Mouse (Mus musculus): ENCODE measurements around the gene Itih3. TPM values are rescaled to one million over a fixed set of nuclear protein-coding genes. Genes with fewer than 3 reads are reported as not detected.

Gene Itih3
- total RNA-seq, 2 experiments from 2014 or later = 19.5 to 24.1 TPM

DNA sequence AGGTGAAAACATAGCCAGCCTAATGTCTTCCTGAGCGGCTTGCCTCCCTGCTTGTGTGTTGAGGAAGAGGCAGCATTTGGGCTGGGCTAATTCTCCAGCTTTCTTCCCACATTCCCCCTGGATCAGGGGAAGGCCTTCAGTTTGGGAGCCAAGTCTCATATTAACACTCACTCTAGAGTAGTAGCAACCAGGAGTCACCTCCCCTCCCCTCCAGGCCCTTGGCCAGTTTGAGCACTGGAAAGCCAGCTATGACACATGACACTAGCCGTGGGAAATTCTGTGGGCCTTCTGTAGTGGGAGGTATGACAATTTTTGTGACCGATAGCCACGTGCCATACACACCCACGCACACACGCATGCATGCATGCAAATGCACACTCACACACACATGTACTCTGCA is 17.6 kb downstream of the Itih3 start:
- intact Hi-C loops (cut with DNase I) = no loop called here
- no peak for DNase-seq (ENCODE audit: low spot score in 2 of 2)

GRCm38 (mm10) chr14:30904307-30904706 is 19.3 kb downstream of the Itih3 start:
- DNase-seq (ENCODE audit: low spot score in 2 of 2) = no peak
- intact Hi-C loops (cut with DNase I) = no loop called here

GRCm38 (mm10) chr14:30903036-30903435 is 20.5 kb downstream of the Itih3 start:
- DNase-seq (ENCODE audit: low spot score in 2 of 2) = no peak
- intact Hi-C loops (cut with DNase I) = no loop called here

- intact Hi-C loops (cut with DNase I) = no loop called here
- DNase-seq (ENCODE audit: low spot score in 2 of 2) = no peak
These were observed 20.9 kb downstream of the Itih3 start for GRCm38 (mm10) chr14:30902628-30903027.

DNA sequence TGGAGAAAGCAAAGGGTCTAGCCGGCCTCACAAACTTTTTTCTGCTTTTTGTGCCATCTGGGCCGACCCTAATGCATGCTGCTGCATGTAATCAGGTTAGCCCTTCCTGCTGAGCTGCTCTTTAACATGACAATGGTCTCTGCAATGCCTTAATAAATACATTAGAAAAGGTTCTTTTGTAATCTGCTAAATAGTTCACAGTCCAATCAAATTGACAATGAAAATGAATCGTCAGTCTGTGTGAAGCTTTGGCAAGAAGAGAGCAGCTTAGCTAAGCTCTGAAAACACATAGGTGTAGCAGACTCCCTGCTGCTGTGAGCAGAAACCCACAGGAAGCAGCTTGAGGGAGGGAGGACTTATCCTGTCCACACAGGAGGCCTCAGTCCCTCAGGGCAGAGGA is 23.6 kb downstream of the Itih3 start:
- intact Hi-C loops (cut with DNase I) = no loop called here
- no peak for DNase-seq (ENCODE audit: low spot score in 2 of 2)

GRCm38 (mm10) chr14:30888271-30888732 is 35.3 kb downstream of the Itih3 start:
- intact Hi-C loops (cut with DNase I) = no loop called here
- no peak for DNase-seq (ENCODE audit: low spot score in 2 of 2)

GRCm38 (mm10) chr14:30886204-30886603 is 37.4 kb downstream of the Itih3 start, which contains the start of gene Itih4:
Itih4 (plus strand) TSS chr14:30886476.
- intact Hi-C loops (cut with DNase I) = no loop called here
- no peak for DNase-seq (ENCODE audit: low spot score in 2 of 2)

DNA sequence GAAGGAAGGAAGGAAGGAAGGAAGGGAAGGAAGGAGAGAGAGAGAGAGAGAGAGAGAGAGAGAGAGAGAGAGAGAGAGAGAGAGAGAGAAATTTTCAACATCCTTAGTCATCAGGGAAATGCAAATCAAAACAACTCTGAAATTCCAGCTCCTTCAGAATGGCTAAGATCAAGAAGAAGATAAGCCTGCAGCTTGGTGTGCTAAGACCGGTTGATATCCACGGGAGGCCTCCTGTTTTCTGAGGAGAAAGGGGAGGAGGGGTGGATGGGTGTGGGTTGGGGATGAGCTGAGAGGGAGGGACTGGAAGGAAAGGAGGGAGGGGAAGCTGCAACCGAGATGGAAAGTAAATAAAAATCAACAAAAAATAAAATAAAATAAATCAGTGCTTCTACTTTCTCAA is 38.3 kb downstream of the Itih3 start:
- intact Hi-C loops (cut with DNase I) = no loop called here
- no peak for DNase-seq (ENCODE audit: low spot score in 2 of 2)

- no peak for DNase-seq (ENCODE audit: low spot score in 2 of 2)
- intact Hi-C loops (cut with DNase I) = loop anchor here (2.0 kb wide), 1 partner anchor 61 kb away; the partner anchor contains the start of gene Itih1
These were observed 41.8 kb downstream of the Itih3 start for GRCm38 (mm10) chr14:30881718-30882108.

DNA sequence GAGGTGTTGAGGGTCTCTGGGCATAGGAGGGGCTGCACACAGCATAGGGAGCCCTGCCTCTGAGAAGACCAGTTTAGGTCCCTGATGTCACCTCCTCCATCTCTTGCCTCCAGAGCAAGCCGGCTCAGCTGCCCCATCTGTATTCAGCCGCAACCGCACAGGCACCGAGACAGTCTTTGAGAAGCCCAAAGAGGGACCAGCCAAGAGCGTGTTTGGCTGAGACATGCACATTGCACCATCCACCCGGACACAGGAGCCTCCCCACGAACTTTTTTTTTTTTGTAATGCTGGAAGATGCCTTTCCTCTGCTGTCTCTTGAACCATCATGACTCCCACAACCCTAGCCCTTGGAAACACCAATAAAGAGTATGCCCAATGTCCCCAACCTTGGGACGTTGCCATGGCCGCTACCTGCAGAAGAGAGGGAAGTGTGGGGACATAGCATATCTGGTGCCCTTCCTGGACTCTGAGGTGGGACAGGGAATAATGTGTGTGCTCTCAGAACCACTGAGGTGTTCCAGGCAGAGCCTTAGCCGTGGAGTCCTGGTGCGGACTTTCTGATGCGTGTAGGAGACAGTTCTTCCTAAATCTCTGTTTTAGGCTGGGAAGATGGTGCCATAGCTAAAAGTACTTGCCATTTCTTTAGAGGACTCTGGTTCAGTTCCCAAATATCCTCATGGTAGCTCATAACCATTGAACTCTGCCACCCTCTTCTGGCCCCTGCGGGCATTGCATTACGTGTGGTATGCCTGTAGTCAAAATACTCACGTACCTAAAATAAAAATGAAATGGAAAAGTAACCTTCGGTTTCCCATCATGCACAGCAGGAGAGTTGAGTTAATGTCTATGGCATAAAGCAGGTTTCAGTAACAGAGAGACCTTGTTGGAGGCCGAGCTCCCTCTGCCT is 42.5 kb downstream of the Itih3 start:
- intact Hi-C loops (cut with DNase I) = loop anchor here (2.0 kb wide), 1 partner anchor 62 kb away; the partner anchor contains the start of gene Itih1
- no peak for DNase-seq (ENCODE audit: low spot score in 2 of 2)

DNA sequence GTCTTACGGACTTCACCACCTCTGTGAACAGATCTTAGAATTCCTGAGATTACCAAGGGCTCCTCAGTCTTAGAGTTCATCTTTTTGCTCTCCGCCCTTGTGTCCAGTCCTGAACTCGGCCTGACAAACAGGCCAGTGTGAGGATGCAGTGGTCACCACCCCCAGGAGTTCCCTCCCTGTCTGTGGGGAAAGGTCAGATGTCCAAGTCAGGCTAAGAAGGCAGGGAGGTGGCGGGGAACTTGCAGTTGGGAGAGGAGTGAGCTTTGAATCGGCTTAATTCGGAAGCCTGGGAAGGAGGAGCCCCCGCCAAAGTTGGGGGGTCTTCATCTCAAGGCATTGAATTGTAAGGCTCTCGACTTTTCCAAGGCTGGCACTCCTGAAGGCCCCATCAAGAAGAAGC is 43.3 kb downstream of the Itih3 start:
- no peak for DNase-seq (ENCODE audit: low spot score in 2 of 2)
- intact Hi-C loops (cut with DNase I) = loop anchor here (2.0 kb wide), 1 partner anchor 63 kb away; the partner anchor contains the start of gene Itih1

DNA sequence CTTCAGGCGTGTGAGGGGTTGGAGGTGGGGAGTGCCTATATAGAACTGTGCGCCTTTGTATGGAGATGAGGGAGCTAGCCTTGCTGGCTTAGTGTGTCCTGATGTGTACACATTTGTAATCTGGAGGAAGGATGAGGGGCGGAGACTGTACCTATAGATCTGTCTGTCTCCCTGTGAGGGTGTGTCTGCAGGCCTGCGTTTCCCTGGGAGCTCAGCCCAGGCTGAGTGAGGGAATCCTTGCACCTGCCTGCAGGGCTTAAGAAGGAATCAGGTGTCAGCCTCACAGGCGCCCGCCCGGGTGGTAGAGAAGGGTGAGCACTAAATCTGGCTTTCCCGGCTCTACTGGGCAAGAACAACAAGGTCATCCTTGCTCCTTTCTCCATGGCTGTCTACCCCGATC is 43.8 kb downstream of the Itih3 start:
- DNase-seq (ENCODE audit: low spot score in 2 of 2) = no peak
- intact Hi-C loops (cut with DNase I) = loop anchor here (2.0 kb wide), 1 partner anchor 63 kb away; the partner anchor contains the start of gene Itih1

DNA sequence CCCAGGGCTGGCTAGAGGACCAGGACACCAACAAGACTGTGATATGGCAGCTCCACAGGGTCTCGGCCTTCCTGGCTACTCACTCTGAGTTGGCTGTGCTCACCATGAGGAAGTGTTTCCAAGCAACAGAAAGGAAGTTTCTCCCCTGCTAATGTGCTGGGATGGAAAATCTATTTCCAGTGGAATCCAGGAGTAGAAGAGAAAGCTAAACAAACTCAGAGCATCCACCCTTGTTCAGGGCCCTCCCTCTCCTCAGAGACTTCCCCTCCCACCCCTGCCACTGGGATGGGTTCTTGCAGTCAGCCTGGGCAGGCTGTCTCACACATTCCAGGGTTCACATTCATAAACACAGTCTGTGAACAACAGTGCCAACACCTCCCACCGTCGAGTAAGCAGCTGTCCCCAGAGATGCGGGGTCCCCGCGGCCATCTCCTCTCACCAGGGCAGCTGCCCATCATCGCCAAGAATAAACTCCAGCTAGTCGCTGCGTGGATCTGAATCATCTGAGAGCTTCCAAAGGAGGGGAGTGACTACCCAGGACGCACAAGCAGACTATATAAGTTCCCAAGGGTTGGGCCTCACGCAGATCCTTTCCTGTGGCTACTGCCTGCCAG is 44.5 kb downstream of the Itih3 start, which contains the start of gene Mustn1:
TSS of gene Mustn1 (plus strand) at position 243 of the 614 bp plus-strand sequence.
- intact Hi-C loops (cut with DNase I) = no loop called here
- peak in 1 of 2 experiments; percentile 43 for DNase-seq (ENCODE audit: low spot score in 2 of 2)

DNA sequence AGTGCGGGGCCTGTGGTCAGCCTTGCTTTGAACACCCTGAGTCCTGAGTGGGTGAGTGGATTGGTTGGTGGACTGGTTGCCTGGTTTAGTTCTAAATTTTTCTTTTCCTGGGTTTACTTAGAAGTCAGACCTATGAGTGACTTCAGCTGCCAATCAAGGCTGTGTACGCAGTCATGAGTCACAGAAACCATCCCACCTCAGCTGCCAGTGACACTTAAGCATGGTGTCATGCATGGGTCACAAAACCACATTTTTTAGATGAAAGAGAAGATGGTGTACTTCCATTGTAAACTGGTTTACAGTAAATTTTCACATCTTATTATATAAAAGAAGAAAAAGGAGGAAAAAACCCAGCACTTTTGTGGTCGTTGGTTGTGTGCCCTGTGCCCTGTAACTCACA is 45.7 kb downstream of the Itih3 start:
- intact Hi-C loops (cut with DNase I) = no loop called here
- DNase-seq (ENCODE audit: low spot score in 2 of 2) = no peak

GRCm38 (mm10) chr14:30876451-30876850 is 47.1 kb downstream of the Itih3 start:
- DNase-seq (ENCODE audit: low spot score in 2 of 2) = no peak
- intact Hi-C loops (cut with DNase I) = no loop called here

GRCm38 (mm10) chr14:30875955-30876354 is 47.6 kb downstream of the Itih3 start:
- intact Hi-C loops (cut with DNase I) = no loop called here
- DNase-seq (ENCODE audit: low spot score in 2 of 2) = no peak

GRCm38 (mm10) chr14:30875130-30875865 is 48.3 kb downstream of the Itih3 start:
- intact Hi-C loops (cut with DNase I) = no loop called here
- no peak for DNase-seq (ENCODE audit: low spot score in 2 of 2)

DNA sequence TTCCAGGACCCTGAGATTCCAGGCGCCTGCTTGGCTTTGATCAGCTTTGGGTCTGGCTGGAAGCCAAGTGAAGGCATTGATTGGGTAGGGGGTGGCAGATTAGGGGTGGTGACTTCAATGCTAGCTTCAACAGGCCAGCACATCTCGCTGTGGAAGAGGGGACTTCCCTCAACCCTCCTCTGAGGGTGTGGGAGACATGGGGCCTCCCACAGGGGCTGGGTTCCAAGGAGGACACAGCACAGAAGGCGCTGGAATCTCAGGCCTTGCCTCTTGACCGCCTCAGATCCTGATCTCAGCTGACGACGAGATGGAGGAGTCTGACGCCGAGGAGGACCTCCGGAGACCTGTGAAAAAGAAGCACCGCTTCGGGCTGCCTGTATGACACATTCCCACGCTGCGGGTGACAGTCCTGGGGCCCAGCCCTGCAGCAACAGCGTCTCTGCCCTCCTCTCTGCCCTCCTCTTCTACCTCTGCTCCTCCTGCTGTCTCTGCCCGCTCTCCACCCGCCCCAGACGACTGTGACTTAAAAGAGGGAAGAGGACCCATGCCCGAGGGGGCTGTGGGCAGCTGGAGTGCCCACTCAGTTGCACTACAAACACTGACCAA is 49.4 kb downstream of the Itih3 start:
- intact Hi-C loops (cut with DNase I) = no loop called here
- no peak for DNase-seq (ENCODE audit: low spot score in 2 of 2)
